Mouse (Mus musculus): ENCODE data around the gene Cacna2d3.

Gene Cacna2d3

DNA sequence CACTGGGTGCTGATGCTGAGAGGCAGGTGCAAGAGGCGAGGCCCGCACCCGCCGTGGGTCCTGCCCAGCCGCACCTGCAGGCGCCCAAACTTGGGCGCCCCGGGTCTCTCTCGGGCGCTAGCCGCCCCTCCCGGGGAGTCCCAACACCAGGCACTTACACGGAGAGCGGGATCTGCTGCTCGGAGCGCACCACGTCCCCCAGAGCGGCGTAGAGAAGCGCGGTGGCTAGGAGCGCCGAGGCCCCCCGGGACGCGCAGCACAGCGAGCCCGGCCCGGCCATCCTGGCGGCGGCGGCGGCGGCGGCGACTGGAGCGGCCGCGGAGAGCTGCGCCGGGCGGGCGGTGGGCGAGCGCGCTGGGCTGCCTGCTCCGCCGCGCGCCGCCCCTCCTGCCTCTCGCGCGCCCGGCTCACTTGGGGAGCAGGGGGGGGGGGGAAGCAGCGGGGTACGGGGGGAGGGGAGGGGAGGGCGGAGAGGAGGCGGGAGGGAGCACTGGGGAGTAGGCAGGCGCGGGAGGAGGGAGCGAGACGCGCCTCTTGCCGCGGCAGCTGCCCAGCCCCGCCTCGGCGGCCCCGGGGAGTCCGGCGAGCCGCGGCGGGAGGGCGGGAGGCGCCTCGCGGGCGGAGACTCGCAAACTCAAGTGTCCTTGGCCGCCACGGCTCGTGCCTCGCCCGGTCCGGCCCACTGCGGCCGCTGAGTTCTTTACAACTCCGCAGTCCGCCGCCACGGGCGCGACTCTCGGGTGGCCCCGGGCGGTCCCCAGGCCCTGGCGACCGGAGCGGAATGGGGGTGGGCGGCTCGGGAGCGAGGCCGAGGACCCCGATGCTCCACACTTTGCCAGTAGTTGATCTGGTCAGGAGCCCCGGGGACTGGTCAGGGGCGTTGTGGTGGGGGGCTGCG, at the start of gene Cacna2d3:
Gene Cacna2d3, minus strand, starts transcription at position 377 of the 898 bp plus-strand sequence.
- DNase-seq = peak; percentile 58 to 77

GRCm38 (mm10) chr14:29769486-29769885, 47.8 kb upstream of the Cacna2d3 start:
- no peak for DNase-seq

- no peak for DNase-seq
Observed at GRCm38 (mm10) chr14:29752876-29753275, 31.2 kb upstream of the Cacna2d3 start.

DNA sequence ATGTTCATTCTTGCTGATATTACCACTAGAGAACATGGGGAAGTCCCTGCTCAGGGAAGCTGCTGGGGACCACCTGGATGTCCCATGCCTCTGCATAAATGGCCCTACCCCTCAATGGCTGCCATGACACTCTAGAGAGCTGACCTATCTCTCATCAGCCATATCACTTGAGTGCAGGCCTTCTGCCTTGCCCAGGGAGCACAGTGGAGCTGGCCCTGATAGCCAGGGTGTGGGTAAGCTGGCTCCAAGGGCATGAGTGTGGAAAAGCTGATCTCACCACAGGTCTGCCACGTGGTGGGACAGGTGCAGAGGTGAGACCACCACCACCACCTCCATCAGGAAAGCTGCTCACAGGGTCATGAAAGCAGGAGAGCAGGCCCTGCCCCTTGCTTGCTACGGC, 17.1 kb upstream of the Cacna2d3 start:
- no peak for DNase-seq

- DNase-seq = no peak
Observed at GRCm38 (mm10) chr14:29730256-29730655, 8.6 kb upstream of the Cacna2d3 start.

GRCm38 (mm10) chr14:29729009-29729408, 7.3 kb upstream of the Cacna2d3 start:
- DNase-seq = no peak

GRCm38 (mm10) chr14:29727596-29727995, 5.9 kb upstream of the Cacna2d3 start:
- DNase-seq = no peak

- DNase-seq = no peak
Observed at GRCm38 (mm10) chr14:29723267-29723666, 1.6 kb upstream of the Cacna2d3 start.

DNA sequence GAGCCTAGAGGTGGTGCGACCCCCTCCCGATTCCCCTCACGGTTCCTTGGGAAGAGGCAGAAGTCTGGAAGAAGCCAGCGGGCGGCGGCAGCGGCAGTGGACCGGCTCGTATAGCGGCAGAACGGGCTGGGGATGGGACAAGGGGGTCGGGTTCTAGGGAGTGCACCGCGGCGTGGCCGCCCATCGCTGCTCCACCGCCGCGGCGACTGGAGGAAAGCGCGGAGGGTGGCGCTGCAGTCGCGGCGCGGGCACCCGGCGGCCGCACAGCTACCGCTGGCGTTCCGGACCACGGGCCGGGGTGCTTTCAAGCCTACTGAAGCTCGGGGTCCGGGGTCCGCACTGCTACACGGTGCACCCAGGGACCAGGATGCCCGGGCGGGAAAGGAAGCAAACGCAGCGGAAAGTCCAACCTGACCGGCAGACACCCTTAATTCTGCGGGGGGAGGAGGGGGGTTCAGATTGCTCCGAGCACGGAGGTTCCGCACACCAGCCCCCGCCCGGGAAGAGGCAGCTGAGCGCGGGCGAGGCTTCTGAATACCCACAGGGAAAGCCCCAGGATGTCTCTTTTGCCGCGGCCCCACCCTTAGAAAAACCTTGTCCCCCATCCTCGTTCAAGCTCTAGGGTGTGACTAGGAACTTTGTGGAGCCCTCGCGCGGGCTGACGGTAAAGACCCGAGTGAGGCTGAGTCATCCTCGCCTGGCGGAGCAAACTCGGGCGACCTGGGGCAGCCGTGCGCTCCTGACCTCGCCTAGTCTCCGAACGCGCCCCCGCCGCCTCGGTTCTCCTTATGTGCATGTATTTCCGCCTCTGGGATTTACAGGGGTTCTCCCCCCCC, 940 bp upstream of the Cacna2d3 start:
- peak in 1 of 2 experiments; percentile 13 for DNase-seq

- DNase-seq = no peak
Observed at GRCm38 (mm10) chr14:29721131-29721487, 555 bp downstream of the Cacna2d3 start.

GRCm38 (mm10) chr14:29720334-29720911, 1.2 kb downstream of the Cacna2d3 start:
- DNase-seq = no peak

DNA sequence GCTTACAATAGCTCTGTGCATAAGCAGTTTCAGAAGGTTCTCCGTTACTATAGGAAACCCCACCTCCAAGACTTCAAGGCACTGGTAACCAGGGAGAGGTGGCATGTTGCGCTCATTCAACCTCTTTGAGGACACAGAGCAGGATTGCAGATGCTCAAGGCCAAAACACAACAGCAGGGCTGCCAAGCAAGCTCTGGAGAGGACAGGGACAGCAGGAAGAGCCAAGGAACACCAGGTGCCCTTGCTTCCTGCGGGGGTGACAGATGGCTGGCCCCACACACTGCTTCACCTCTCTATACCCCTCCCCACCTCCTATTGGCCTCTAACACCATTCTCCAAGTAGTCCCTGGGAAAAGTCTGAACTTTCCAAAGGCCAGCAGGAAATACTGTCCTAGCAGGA, 9.0 kb downstream of the Cacna2d3 start:
- no peak for DNase-seq

GRCm38 (mm10) chr14:29707561-29708335, 13.9 kb downstream of the Cacna2d3 start:
- DNase-seq = no peak

DNA sequence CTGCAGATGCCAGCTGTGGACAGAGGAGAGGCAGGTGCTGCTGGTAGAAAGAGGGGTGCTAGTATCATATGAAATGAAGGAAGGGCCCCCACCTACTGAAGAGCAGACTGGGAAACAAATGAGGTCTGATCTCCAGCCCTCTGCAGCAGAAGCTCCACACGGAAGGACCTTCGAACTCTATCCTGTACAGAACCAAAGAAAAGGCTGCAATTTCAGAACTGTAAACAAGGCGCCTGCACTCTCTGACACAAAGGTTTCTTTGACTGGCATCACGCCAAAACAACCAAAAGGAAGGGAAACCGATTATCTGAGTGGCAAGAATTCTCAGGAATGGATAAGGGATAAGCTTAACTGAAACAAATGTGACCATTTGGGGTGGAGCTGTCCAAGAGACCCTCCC, 18.9 kb downstream of the Cacna2d3 start:
- DNase-seq = no peak

DNA sequence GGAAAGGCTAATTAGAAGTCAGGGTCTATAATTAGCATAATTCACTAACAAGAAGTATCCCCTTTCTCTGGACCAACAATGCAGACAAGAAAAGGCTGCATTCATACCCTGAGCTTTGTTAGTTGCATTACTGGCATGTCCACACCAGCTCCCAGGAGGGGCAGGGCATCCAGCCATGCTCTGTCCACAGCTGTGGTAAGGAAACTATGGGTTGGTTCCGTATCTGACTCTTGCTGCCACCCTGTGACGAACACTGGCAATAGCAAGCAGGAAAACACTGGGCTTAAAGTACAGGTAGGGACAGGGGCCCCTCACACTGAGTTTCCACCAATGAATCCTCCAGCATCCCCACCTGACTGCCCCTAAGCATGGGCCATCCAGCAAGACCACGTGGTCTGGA, 25.5 kb downstream of the Cacna2d3 start:
- DNase-seq = peak; percentile 22 to 60

DNA sequence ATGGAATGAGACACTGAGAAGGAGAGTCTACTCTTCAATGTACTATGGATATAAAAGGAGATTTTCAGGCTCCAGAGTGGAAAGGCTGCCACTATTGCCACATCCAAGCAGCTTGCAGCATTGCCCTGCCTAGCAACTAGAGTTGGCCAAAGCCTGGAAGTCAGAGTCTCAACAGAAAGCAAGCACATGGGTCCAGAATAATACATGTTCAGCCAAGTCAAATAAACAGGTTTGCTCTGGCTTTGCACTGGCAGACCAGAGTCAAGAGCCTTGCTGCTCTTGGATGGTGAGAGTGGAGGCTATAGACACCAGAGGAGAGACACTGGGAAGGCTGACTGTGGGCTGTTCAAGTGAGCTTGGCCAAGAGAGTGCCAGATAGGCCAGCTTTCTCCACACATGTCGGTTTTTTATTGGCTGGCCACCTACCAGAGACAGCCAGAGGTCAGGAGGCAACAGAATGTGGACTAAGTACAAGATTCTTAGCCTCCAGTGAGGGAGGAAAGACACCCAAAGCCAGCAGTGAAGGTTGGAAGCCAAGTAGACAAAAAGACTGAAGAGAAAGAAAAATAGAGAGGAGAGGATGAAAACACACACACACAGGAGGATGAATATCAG, 49.1 kb downstream of the Cacna2d3 start:
- no peak for DNase-seq

GRCm38 (mm10) chr14:29669826-29670225, 51.8 kb downstream of the Cacna2d3 start:
- DNase-seq = no peak

- peak; percentile 4 to 56 for DNase-seq
Observed at GRCm38 (mm10) chr14:29657006-29657405, 64.7 kb downstream of the Cacna2d3 start.

DNA sequence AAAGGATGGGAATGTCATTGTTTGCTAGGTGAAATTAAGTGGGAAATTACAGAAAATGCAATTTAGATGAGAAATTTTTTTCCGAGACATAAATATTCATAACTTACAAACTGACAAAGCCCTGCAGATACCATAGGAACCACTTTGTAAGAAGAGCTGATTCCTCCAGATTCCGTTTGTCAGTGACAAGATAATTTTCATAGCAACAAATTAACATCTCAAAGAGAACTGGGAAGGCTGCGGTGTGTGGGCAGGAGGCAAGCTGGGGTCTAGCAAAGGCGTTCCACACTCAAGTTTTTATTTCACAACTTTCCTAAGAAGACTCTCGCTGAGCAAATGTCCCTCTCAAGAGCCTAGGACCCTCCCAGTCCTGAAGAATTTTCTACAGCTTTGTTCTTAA, 71.1 kb downstream of the Cacna2d3 start:
- DNase-seq = no peak

GRCm38 (mm10) chr14:29648721-29649120, 72.9 kb downstream of the Cacna2d3 start:
- DNase-seq = no peak

GRCm38 (mm10) chr14:29645421-29645820, 76.2 kb downstream of the Cacna2d3 start:
- no peak for DNase-seq

DNA sequence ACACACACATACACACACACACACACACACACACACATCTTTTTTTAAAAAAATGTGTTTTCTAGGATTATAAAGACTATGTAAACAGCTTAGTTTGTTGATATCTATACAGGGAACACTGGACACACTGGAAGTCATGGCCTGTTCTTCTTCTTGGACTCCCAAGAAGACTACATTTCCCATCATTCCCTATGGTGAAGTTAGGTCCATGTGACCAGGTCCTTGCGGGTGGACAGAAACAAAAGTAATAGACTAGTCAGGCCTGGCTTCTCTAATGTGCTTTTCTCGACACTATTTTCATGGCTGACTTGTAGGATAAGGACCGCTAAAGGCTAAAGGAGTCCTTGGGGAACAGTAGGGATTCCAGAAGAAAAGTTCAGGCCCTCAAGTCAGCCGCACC, 78.4 kb downstream of the Cacna2d3 start:
- no peak for DNase-seq
